Mouse (Mus musculus): ENCODE data around the gene Arhgef39. TPM values are rescaled to one million over a fixed set of nuclear protein-coding genes. Genes with fewer than 3 reads are reported as not detected.
"Not testable (repeated sequence)": the region's sequence is repeated elsewhere in the genome, so short reads cannot be mapped to it uniquely, and the experiment has no call there.

The Arhgef39 gene
- total RNA-seq, 2 experiments from 2014 or later, result 29.2 to 40.9 TPM

DNA sequence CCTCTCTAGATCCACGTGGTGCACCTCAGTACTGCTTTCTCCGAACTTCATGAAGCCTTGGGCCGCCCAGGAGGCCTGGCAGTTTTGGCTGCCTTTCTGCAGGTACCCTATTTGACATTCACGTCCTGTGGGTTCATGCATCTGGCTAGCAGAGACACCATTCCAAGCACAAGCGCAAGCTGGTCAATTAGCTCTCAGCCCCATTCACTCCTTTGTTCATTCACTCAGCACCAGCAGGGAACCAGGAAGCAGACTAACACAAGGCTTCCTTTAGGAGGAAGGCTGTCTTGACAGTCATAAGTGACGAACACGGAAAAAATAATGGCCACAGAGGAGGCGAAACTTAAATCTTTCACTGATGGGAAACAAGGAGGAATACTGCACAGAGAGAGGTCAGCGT lies 9.6 kb upstream of the Arhgef39 start:
- no peak for ATAC-seq (replicated peaks; ENCODE audit: low FRiP score, poor library complexity, severe bottlenecking)

DNA sequence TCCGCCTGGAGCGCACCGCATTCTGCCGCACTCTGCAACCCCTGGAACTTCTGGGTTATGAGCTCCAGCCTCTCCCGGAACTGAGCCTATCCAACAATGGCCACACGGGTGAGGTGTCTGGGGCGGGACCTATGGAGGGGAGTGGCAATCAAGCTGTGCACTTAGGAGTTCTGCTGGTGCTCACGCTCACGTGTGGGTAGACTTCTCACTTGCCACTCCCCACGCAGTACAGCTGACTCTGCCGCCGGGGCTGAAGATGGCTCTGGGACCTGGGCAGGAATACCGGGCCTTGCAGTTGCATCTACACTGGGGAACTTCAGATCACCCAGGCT lies 9.1 kb upstream of the Arhgef39 start:
- ATAC-seq (replicated peaks; ENCODE audit: low FRiP score, poor library complexity, severe bottlenecking), result 0 out of 2 replicates have a peak, but pooled peaks have one; percentile 50

DNA sequence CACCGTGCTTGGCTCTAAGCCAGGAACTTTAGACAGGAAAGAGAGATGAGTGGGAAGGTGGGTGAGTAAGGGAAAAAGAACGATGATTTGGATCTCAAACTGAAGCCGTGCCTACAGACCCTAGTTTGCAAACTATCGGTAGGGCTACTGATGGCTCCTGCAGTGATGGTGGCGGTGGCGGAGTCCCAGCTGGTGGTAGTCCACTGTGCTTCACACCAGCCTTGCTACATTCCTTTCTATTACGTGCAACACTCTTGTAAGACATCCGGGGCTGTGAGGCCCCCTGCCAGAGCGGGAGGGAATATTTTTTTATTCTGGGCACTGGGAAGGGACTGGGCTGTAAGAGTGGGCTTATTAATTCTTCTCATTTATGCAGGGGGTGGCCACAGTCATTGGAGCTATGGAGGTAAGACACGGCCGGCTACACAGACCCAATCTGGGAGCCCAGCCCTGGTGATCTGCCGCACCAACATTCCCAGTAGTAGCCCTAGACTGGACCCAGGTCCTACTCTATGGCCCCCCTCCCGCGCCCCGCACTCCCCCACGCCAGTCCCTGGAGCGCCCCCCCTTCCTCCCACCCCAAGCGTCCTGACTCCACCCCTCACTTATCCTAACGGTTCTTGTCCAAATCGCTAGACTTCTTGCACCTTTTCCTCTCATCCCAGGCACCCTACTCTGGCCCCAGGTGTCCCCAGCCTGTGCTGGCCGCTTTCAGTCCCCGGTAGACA lies 8.6 kb upstream of the Arhgef39 start:
- ATAC-seq (replicated peaks; ENCODE audit: low FRiP score, poor library complexity, severe bottlenecking), result no peak

DNA sequence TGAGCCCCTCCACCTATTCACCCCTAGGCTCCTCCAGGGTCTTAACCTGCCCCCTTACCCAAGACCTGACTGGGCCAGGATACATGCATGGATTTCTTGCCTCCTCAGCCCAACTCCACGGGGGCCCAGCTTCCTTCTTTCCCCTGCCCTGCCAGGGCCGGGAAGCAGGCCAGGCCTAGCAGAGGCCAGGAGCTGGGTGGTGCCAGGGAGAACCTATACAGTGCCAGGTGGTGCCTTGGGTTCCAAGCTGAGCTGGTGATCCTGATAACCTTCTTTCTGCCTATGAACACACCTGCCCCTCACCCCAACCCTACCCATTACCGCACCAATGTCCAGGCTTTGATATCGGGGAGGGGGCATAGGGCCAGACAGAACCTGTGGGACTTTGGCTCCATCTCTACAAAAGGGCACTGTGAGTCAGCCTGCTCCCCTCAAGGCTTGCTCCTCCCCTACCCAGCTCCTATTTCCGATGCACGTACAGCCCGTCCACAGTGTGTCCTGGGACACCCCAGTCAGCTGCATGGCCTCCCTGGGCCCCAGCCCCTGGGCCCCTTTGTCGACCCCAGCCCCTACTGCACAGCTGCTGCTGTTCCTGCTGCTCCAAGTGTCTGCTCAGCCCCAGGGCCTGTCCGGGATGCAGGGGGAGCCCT lies 7.2 kb upstream of the Arhgef39 start, which contains the start of gene Car9:
Gene Car9 (plus strand): TSS at position 431 of the 650 bp plus-strand sequence.
- no peak for ATAC-seq (replicated peaks; ENCODE audit: low FRiP score, poor library complexity, severe bottlenecking)

DNA sequence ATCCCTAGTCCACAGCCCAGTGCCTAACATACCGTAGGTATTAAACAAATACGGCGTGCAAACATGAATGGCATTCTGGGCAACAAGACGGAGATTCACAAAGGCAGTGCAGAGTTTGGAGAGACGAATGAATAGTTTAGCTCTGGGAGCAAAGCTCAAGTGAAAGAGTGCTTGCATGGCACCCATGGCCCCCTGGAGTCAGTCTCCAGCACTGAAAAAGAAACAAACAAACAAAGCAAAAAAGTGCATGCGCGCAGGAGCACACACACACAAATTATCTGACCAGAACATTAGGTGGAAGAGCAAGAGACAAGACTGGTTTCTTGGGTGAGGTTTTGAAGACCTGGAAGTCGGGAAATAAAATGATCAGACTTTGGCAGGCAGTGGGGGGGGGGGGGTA lies 6.6 kb upstream of the Arhgef39 start:
- no peak for ATAC-seq (replicated peaks; ENCODE audit: low FRiP score, poor library complexity, severe bottlenecking)

DNA sequence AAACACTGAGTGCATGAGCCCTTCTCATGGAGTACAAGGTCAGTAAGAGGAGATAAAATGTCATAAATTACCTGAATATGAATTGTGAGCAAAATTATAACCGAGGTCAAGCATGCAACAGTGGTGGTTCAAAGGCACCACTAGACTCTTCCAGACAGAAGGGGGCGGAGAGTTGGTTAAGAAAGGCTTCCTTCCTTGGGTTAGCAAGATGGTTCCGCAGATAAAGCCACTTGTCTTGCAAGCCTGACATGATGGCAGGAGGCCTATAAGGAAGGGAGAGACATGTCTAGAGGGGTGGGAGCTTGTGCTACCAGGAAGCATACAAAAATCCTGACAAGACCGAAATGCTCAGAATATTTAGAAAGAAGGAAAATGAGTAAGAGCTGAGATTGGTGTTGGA lies 4.8 kb upstream of the Arhgef39 start:
- no peak for ATAC-seq (replicated peaks; ENCODE audit: low FRiP score, poor library complexity, severe bottlenecking)

DNA sequence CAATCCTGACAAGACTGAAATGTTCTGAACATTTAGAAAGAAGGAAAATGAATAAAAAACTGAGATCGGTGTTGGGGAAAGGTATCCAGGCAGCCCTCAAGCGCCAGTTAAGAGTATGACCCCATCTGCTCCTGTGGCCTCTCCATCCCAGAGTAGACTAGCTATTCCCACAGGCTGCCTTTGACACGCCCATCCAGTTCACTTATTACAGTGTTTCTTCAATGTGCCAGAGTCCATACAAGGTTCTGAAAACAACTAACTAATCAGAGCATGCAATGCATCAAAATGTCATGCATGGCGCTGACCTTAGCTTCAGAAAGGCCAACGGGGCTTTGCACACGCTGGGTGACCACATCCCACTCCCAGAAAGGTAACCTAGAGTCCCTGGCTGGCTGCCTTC lies 4.0 kb upstream of the Arhgef39 start:
- ATAC-seq (replicated peaks; ENCODE audit: low FRiP score, poor library complexity, severe bottlenecking), result no peak

DNA sequence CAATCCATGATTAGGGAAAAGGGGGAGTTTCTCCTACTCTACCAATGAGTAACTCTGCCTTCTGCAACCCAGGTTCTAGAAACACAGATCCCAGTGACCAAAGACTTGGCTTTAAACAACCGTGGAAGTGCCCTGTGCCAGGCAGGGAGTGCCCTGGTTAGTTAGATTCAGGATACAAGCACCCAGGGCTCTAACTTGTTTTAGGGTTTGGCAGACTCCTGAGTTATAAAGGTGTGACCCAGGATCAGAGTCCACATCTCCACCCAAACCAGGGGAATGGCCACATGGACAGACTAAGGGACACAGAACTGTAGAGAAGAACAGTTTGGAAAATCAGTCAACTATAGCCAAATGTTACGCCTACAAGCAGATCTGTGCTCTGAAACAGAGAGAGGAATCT lies 3.5 kb upstream of the Arhgef39 start:
- ATAC-seq (replicated peaks; ENCODE audit: low FRiP score, poor library complexity, severe bottlenecking), result no peak

DNA sequence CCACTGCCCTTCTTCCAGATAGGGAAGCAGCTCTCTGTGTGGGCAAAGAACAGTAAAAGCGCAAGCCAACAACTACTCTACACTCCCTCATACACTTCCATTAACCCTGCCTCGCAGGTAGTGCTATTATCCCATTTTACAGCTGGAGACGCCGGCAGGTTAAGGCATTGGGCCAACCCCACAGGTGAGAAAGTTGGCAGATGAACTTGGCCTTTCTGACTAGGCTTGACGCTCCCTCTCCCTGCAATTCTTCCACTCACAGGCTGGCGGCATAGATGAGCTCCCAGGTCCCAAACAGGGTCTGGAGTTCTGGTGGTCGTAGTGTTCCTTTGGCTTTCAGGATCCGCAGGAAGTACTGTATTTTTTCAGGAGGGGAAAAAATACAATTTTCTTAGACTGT lies 512 bp downstream of the Arhgef39 start:
- ATAC-seq (replicated peaks; ENCODE audit: low FRiP score, poor library complexity, severe bottlenecking), result peak; percentile 63

DNA sequence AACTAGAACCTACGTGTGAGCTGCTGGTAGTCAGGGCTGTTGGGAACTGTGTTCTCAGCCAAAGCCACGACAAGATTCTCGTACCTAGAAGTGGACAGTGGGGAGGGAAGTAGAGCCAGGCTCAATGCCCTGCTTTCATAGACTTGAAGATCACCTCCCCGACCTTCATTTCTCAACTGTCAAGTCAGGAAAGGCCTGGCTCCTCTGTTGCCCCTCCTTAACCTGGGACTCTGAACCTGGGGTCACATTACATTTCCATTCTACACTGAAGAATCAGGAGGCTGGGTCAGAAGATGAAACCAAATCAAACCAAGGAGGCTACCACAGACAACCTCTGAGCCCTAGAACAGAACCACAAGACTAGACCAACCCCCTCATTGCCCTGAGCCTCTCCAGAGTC lies 1.5 kb downstream of the Arhgef39 start:
- ATAC-seq (replicated peaks; ENCODE audit: low FRiP score, poor library complexity, severe bottlenecking), result no peak

DNA sequence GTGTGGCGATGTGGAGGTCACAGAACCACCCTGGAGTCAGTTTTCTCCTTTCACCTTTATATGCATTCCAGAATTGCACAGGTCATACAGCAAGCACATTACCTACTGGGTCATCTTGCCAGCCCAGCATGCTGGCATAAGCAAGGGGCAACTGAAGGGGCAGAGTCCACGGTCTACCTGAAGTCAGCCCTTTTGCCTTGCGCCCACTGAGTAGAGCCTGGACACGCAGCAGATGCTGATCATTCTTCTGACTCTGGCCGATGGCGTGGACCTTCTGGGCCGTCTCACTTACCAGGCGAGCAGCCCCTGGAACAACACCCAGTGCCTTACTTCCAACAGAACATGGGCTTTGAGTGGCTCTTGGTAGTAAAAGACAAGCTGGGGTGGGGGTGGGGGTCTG lies 2.1 kb downstream of the Arhgef39 start:
- no peak for ATAC-seq (replicated peaks; ENCODE audit: low FRiP score, poor library complexity, severe bottlenecking)

DNA sequence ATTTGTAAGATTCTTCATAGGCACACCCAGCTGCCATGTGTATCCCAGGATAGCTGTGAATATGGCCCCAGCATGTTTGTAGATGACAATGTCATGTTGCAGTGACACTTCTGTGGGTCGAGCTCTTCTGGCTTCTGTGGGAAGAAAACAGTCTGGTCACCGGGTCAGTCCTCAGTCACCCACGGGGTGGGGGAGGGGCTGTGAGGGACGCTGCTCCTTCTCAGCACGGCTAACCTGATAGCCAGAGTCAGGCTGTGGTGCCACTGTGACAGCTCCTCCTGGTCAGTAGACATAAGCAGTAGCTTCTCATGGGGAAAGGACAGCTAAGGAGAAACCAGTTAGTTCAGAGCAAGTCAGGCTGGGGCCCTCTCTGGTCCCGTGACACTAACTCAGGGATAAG lies 2.9 kb downstream of the Arhgef39 start:
- no peak for ATAC-seq (replicated peaks; ENCODE audit: low FRiP score, poor library complexity, severe bottlenecking)

DNA sequence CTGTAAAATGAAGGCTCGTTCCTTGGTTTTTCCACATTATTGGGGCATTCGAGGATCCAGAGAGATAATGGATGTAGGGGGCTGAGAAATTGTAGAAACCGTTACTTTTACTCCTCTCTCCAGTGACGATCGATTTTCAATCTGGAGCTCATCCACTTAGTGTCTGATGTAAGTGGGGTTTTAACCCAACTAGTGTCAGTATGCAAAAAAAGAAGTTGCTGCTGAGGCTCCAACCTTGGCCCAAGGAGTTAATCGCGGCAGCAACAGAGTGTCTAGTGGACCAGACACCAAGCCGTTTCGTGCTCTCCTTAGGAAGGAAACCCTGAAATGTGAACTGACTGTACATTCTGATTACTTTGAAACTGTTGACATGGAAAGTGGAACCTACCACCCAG lies 5.7 kb downstream of the Arhgef39 start:
- no peak for ATAC-seq (replicated peaks; ENCODE audit: low FRiP score, poor library complexity, severe bottlenecking)

DNA sequence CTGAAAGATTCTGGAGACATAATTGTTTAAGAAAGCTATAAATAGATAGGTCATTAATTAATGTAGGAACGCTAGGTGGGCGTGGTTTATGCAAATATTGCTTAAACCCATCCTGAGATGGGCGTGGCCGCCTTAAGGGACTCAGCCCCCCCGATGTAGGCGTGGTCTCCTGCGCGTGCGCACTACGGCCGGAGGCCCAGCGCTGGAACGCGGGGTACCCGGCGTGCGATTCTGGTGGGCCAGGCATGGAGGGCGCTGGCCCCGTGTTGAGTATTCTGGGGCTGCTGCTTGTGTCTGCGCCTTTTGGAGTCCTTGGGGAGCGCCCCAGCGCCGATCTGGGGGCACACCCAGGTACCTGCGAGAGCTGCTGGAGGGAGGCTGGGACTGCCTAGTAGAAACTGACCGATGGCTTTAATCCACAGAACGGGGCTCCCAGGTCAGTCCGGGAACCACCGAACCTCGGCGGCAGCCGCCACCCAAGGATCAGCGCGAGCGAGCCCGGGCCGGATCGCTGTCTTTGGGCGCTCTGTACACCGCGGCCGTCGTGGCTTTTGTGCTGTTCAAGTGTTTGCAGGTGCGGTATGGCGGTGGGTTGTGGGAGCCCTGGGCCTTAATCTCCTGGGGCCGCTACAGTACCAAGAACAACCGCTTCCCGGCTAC lies 6.2 kb downstream of the Arhgef39 start:
- ATAC-seq (replicated peaks; ENCODE audit: low FRiP score, poor library complexity, severe bottlenecking), result peak; percentile 84

DNA sequence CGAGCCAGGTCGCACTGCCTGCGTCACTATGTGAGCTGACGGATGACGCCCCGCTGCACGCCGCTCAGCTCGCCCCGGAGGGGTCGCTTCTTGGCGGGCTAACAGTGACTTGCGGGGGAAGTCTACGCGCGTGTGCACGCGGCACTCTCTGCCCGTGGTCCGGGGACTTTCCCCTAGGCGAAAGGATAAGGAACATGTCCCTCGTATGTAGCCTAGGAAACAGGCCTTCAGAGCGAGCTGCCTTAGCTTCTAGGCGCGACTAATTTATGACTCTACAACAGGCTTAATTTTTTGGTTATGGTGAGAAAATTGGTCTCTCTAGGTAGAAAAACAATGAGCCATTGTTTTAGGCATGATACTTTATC lies 6.7 kb downstream of the Arhgef39 start, which contains the start of gene Ccdc107:
Gene Ccdc107 (plus strand): TSS at position 80 of the 365 bp plus-strand sequence.
- ATAC-seq (replicated peaks; ENCODE audit: low FRiP score, poor library complexity, severe bottlenecking), result peak; percentile 89

DNA sequence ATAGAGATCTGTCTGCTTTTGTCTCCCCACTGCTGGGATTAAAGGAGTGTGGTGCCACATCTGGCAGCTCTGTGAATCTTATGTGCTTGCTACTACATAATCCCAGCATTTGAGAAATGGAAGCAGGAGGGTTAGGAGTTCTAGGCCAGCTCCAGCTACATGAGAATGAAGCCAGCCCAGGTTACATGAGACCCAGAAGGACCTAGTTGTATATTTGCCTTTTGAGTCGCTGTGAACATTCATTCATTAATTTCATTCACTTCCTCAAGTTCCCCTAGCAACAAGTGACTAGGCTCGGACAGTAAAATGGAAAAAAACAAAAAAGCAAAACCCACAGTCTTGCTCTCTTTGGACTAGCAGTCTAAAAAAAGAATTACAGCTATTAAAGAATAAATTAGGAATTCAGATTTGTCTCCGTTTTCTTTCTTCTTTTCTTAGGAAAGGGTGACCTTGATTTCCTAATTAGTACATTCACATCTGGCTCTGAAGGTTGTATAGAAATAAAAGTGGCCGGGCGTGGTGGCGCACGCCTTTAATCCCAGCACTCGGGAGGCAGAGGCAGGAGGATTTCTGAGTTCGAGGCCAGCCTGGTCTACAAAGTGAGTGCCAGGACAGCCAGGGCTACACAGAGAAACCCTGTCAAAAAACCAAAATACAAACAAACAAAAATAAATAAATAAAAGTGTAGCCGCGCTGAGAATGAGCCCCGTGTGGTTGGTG lies 7.2 kb downstream of the Arhgef39 start:
- no peak for ATAC-seq (replicated peaks; ENCODE audit: low FRiP score, poor library complexity, severe bottlenecking)

DNA sequence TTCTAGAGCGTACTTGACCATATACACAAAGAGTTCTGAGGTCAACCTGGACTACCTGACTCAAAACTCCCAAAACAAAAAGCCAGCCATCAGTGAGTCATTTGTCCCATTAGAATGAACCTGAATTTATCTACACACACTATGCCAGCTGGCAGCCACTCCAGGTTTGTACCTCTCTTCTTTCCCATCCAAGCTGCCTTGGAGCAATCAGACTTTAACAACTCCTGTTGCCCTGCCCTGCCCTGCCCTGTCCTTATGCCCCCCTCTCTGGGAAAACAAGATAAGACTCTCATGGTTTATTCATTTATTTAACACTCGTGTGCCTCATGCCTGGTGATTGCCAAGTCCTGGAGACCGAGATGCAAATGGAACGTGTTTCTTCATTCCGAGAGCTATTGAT lies 8.7 kb downstream of the Arhgef39 start:
- peak; percentile 23; the same call in 1 of the 2 replicates for ATAC-seq (replicated peaks; ENCODE audit: low FRiP score, poor library complexity, severe bottlenecking)

DNA sequence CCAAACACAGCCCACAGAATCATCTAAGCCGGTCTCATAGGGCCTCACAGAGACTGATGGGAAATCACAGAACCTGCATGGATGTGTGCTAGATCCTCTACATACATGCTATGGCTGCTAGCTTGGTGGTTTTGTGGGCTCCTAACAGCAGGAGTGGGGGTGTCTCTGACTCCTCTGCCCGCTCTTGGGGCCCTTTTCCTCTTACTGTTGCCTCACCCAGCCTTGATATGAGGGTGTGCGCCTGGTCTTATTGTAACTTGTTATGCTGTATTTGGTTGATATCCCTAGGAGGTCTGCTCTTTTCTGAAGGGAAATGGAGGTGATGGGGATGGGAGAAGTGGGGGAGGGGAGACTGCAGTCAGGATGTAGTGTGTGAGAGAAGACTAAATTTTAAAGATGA lies 9.9 kb downstream of the Arhgef39 start:
- no peak for ATAC-seq (replicated peaks; ENCODE audit: low FRiP score, poor library complexity, severe bottlenecking)

DNA sequence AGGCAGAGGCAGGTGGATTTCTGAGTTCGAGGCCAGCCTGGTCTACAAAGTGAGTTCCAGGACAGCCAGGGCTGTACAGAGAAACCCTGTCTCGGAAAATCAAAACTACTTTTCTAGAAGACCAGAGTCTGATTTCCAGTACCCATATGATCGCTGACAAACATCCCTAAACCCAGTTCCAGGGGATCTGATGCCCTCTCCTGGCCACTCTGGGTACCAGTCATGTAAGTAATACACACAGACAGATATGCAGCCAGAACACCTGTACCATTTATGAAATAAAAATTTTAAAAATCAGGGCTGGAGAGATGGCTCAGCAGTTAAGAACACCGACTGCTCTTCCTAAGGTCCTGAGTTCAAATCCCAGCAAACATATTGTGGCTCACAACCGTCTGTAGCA lies 13.8 kb downstream of the Arhgef39 start:
- not testable (repeated sequence) for ATAC-seq (replicated peaks; ENCODE audit: low FRiP score, poor library complexity, severe bottlenecking)

DNA sequence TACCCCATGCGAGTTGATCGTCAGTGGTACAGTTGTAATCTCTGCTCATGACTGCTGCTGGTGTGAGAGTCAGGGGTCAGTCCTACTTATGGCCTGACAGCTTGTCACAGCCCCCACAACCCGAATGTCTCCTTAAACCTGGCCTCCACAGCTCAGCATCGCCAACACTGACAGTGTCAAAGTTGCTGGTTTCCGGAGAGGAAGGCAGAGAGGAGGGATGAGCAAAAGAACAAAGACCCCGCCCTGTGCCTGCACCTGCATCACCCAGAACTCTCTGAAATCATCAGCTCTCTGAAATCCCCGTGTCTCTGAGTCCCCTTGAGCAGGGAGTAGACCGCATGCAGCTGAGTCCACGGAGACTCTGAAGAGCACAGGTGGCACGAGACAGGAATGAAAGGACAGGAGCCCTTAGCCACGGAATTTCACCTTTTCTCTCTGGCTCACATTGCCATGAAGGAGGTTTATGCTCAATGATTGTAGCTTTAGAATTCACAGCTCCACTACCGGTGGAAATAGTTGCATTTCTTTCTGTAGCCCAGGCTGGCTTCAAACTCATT lies 15.9 kb downstream of the Arhgef39 start, which contains the start of gene Sit1:
Gene Sit1 (minus strand): TSS at position 200 of the 557 bp plus-strand sequence.
- ATAC-seq (replicated peaks; ENCODE audit: low FRiP score, poor library complexity, severe bottlenecking), result no peak

All from erythroblast, adult 5-6 weeks (primary cell).